Mouse (Mus musculus) inflammation-experienced regulatory T-cells, adult 6 months (primary cell): Measurements from ENCODE around the gene Itga10. TPM values are rescaled to one million over a fixed set of nuclear protein-coding genes. Genes with fewer than 3 reads are reported as not detected.

Source experiments
- polyA plus RNA-seq, 3 experiments: library from polyadenylated mRNA; unstranded; fragments of 100-300 nt; shearing (Covaris generic); gene quantifications; one replicate each; pipeline ENCODE4 v1.2.1; 2017

Itga10 gene
- polyA plus RNA-seq, 3 experiments from 2014 or later: not detected

Other genes with a start within 250 kb of the Itga10 start
- gene BC107364, start 193.3 kb upstream of the Itga10 start, polyA plus RNA-seq: not detected
- gene Hfe2, start 120.4 kb upstream of the Itga10 start, polyA plus RNA-seq: not detected
- 100 to 1,000 TPM; 160 to 366 (median 354) TPM for gene Txnip, start 87.6 kb upstream of the Itga10 start, polyA plus RNA-seq
- 1 to 10 TPM in 1 of 3 experiments, not detected in 2; 2.1 TPM for gene Gm16253, start 68.6 kb upstream of the Itga10 start, polyA plus RNA-seq
- 10 to 100 TPM; 26.9 to 48.9 (median 33.8) TPM for gene Polr3gl, start 51.4 kb upstream of the Itga10 start, polyA plus RNA-seq
- under 1 TPM in 1 of 3 experiments, not detected in 2; 0.17 TPM for gene Ankrd34a, start 48.9 kb upstream of the Itga10 start, polyA plus RNA-seq
- under 1 TPM; 0.34 to 0.61 (median 0.43) TPM for gene Lix1l, start 44.4 kb upstream of the Itga10 start, polyA plus RNA-seq
- gene Rbm8a, start 15.7 kb upstream of the Itga10 start, polyA plus RNA-seq: 100 to 1,000 TPM; 102 to 149 (median 134) TPM
- gene Pex11b, start 10.2 kb upstream of the Itga10 start, polyA plus RNA-seq: 10 to 100 TPM; 45.8 to 63.4 (median 54.9) TPM
- under 1 TPM in 1 of 3 experiments, not detected in 2; 0.10 TPM for gene Gm42957, start 10.1 kb upstream of the Itga10 start, polyA plus RNA-seq
- gene Ankrd35, start 24.5 kb downstream of the Itga10 start, polyA plus RNA-seq: under 1 TPM in 2 of 3 experiments, not detected in 1; 0.53 to 0.97 TPM
- gene Pias3, start 50.8 kb downstream of the Itga10 start, polyA plus RNA-seq: 10 to 100 TPM; 34.3 to 65.5 (median 46.6) TPM
- 1 to 10 TPM in 2 of 3 experiments, under 1 TPM in 1; 0.86 to 2.5 (median 1.3) TPM for gene Nudt17, start 63.0 kb downstream of the Itga10 start, polyA plus RNA-seq
- 10 to 100 TPM; 61.8 to 74.4 (median 63.7) TPM for gene Polr3c, start 82.0 kb downstream of the Itga10 start, polyA plus RNA-seq
- 10 to 100 TPM; 44.6 to 73.7 (median 47.3) TPM for gene Rnf115, start 82.1 kb downstream of the Itga10 start, polyA plus RNA-seq
- gene Pdzk1, start 183.7 kb downstream of the Itga10 start, polyA plus RNA-seq: under 1 TPM in 1 of 3 experiments, not detected in 2; 0.94 TPM
- 10 to 100 TPM; 50.8 to 77.5 (median 75.0) TPM for gene Cd160, start 183.8 kb downstream of the Itga10 start, polyA plus RNA-seq